Mouse (Mus musculus) brain, embryonic 14.5 days (tissue): Measurements from ENCODE around the gene Ormdl3.

Experiments used
- CTCF ChIP-seq: fragments of 200-500 bp; IDR thresholded peaks from 2 replicates; pipeline ENCODE4 v1.5.1; 2012; ENCODE audit warnings: inconsistent platforms, mild to moderate bottlenecking, moderate library complexity, borderline replicate concordance; ENCODE audit not compliant: insufficient read depth, insufficient read length; ENCODE audit errors: extremely low read depth
- POLR2A ChIP-seq: fragments of 200-500 bp; IDR thresholded peaks from 2 replicates; pipeline ENCODE4 v1.6.1; 2012; ENCODE audit warnings: mild to moderate bottlenecking, inconsistent platforms, borderline replicate concordance; ENCODE audit not compliant: poor library complexity, insufficient read depth, insufficient read length, severe bottlenecking; ENCODE audit errors: extremely low read depth

- TF ChIP-seq CTCF, result no peak
- no peak for TF ChIP-seq POLR2A
These were observed 2.5 kb downstream of the Ormdl3 start for GRCm38 (mm10) chr11:98584629-98585177.
